Mouse (Mus musculus) c-Kit-positive CD71-negative TER-119-negative erythroid progenitor cells, embryonic 14.5 days (primary cell): ENCODE measurements around the gene Hoxb9.

Source experiments
- DNase-seq: peaks from one replicate; pipeline ENCODE4 v3.0.0-alpha.2; 2013; ENCODE audit warnings: low read depth

Gene Hoxb9

DNA sequence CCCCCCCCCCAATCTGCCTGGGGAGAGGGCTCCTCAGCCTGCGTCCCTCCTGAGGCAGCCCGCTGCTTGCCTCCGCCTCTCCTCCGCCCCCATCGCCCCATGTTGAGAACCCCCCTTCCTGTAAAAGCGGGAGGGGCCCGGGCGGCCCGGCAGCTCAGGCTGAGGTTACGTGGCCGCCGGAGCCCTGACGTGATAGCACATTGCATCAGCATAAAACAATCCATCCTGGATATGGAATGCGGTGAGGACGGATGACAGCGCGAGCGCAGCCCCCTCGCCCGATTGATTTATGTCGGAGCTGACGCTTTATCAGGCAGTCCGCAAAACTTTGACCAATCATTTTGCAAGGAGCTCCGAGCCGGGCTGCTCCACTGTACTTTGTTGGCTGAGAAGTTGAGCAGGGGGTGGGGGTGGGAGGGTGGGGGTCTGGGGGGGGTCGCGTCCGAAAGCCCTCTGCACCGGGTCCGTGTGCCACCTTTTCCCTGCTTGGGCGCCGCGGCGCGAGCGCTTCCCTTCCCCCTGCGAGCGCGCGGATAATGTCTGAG, at the start of gene Hoxb9:
Gene Hoxb9 (plus strand): TSS at position 462 of the 545 bp plus-strand sequence.
- DNase-seq, result no peak

DNA sequence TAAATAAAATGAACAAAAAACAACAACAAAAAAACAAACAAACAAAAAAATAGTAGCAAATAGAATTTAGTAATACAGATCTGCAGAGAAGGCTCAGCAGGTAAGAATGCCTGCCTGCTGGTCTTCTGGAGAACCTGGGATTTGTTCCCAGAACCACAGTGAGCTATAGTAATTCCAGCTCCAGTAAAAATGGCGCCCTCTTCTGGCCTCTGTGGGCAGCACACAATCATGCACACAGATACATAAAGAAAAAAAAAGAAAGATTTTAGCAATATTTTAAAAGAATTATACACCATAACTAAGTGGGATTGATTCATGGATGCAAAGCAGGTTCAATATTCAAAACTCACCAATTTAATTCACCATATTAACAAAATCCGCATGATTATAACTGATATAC, 47.4 kb upstream of the Hoxb9 start:
- DNase-seq, result no peak

DNA sequence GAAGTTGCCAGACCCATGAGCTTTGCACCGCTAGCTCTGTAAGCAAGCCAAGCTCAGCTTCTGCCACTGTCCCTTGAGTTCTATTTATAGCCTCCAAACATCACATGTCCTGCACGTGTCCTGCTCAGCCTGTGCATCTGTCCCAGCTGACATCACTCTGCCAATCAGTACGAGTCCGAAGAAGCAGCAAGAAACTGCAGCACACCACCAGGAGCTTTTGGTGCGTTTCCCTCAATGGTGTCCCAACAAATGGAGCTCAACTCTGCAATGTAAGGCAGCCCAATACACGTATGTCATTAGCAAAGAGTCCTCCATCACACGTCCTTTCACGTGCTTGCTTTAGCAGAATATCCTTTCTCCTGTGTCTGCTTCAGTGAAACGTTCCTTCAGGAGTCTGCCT, 43.6 kb upstream of the Hoxb9 start:
- no peak for DNase-seq

DNA sequence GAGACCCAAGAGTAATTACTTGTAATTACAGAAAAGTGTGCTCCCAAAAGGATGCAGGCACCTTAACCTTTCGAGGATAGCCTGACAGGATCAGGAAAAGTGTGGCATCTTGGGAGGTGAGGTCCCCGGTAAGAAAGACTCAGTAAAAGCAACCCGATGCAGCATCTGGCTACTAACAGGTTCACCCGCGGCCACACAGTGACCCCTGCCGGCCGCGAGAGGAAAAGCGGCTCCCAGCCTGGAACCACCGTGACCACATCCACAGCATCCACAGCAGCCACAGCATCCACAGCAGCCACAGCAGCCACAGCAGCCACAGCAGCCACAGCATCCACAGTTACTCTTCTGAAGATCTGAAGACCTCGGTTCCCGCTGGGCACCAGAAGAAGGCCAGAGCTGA, 36.4 kb upstream of the Hoxb9 start:
- no peak for DNase-seq

DNA sequence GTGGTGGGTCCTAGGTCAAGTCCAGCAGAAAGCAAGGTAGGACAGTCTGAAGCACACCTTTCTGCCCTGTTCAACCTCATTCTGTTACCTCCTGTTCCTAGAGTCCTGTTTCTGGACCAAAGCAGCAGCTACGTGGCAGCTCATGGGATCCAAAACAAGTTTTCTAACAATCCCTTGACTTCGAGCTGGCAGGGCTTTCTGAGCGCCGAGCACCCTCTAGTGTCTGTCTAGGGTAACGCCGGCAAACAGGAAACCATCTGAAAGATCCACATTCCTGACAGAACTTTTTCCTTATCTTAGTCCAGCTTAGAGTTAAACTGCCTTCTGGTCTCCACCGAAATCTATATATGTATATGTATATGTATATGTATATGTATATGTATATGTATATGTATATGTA, 31.0 kb upstream of the Hoxb9 start:
- DNase-seq, result no peak

DNA sequence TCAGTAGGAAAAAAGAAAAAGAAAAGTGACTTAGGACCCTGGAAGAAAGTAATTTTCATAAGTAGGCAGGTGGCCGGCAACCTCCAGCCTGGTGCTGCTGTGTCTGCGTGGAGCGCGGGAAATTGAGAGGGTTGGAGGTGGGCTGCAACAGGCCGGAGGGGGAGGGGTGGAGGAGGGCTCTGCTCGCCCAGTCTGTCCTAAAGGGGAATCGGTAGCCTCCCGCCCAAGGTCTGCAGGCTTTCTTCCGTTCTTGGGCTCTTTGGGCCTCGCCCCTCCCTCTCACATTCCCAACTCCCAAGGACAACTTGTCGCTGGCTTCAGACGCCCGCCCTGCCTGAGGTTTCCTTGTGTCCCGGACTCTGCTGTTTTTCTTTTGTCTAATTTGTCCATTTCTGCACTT, 20.4 kb upstream of the Hoxb9 start:
- no peak for DNase-seq

DNA sequence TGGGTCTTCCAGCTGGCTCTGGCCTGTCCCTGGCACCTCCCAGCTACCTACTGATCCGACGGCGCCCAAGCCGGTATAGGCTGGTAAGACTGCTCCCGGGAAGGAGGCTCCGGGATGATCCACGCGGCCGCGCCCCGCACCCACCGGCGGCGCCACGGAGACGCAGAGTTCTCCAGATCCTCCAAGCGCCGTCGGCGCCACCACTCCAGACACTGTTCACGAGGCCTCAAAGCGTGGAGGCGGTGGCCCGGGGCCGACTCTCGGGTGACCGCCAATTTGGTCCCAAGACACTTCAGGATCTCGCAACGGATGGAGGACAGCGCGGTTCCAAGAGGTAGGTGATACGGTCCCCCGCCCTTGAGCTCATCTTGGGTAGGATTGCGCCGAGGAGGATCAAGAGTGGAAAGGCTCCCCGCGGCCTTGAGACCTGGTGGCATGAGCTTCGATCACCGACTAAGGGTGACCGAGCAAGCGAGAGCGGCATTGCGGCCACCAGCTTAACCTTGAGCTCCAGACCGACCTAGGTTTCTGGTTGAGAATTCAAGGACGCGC, 19.7 kb upstream of the Hoxb9 start:
- no peak for DNase-seq

DNA sequence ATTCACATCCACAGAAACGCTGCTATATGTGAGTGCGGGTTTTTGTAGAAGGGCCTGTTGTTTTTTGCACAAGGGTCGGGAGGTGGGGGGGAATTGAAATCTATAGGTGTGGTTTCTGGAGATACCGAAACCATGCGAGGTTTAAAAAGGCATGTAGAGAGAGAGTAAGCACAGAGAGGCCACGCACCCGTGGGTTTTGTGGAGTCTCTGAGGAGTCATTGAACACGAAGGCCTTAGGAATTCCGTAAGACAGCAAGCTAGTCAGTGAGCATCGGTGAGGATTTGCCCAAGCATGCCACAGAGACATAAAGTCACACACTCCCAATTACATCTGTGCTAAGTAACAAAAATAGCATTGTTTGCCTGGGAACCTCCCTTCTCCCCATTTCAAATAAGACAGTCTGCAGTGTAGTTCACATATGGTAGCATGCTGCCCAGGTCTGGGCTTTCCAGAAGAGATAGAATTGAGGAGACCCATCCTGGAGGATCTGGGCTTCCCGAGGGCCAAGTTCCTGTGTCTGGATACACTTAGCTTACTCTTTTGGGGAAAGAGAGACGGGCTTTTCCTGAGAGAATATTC, 18.6 kb upstream of the Hoxb9 start:
- DNase-seq, result no peak

DNA sequence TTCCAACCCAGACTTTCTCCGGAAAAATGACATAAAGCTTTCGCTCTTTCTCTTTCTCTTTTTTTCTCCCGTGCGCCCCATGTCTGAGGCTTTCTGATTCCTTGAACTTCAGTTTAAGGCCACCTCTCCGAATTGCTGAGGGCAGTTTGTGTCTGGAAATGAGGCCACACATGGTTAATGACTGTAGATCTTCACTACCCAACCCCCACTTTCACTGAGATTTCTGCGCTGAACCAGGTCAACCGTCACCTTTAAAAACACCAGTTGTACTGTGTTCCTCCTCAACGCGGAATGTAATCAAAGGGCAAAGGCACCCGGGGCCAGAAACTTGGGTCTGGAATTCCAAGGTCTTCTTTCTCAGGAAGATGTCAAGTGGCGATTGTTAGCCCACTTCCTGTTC, 17.0 kb upstream of the Hoxb9 start:
- DNase-seq, result no peak

DNA sequence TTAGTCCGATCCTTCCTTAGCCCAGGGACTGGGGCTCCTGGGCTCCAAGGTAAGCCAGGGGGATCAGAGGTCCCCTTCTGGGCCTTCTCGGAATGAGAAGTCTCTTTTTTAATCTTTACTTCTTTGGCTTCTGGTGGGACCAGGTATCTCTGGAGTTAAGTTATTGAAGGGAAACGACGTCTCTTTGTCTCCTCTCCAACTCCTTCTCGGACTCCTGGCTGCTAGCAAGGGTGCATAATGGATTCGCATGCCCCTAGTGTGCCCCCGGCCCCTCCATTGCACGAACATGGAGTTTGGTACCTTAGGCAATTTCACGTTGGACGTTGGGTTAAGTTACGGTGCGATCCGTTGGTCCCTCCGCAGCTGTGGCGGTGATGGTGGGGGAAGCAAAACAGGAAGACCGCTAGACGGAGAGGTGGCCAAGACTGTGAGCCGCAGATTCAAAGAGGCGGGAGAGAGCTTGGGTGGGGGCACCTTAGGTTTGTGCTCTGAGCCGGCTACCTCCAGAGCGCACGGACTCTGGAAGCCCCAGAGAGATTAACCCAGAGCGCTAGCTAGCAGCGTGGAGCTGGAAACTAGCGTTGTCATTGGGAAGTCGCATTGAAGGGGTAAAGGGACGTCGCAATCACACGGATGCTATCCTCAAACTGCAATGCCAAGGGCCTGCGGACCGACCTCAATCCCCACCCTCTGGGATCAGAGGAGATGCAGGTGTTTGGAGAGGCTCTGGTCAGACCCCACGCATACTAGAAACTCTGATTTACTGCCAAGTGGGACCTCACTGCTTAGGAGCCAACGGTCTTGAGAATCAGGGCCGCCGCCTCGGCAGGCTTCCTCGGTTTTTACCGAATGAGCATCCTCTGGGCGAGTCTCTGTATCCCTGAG, 15.9 kb upstream of the Hoxb9 start:
- DNase-seq, result no peak

DNA sequence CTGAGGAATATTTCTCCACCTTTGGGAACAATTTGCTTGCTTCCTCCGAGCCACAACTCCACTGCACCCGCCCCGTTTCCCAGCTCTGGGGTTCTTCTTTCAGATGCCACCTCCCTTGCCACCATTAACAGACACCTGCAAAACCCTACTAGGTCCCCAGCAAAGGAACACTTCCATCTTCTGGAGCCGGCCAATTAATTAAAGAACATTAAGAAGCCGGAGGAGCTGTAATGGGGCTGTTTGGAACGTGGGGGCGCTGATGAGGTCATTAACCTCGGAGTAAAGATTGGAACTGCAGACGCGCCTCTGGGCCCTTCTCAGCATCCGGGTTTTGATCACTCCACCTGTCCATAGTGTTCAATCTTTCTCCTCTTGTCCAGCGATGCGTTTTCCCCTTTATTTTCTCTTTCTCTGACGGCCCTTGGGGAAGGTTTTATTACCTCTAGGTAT, 15.2 kb upstream of the Hoxb9 start:
- DNase-seq, result no peak

DNA sequence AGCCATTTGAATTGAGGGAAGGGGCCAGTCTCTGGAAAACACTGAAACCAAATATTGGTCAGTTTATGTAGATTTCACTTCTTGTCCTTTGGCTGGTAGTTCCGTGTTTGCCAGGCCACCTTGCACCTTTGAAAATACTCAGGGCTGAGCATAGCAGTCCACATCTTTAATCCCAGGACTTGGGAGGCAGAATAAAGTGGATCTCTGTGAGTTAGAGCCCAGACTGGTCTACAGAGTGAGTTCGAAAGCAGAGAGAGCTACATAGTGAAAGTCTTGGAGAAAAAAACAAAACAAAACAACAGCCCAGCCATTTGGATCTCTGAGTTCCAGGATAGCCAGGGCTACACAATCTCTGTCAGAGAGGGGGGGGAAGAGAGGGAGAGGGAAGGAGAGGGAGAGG, 14.1 kb upstream of the Hoxb9 start:
- DNase-seq, result no peak

DNA sequence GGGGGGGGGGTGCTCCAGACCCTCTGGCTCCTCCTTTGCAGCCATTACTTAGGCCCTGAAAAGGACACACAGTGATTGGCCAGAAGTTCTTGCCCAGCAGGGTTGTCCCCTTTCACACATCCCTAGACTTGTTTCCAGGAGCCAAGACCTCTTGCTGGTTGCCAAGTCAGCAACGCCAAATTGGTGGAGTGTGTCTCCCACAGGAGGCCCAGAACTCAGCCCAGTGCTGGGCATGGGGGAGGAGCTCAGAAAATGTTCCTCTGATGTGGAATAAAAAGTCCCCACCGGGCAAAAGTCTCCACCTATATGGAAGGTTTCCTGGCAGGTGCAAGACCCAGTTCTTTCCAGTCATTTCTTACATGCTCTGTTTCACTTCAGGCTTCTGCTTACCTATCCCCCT, 12.2 kb upstream of the Hoxb9 start:
- DNase-seq, result no peak

DNA sequence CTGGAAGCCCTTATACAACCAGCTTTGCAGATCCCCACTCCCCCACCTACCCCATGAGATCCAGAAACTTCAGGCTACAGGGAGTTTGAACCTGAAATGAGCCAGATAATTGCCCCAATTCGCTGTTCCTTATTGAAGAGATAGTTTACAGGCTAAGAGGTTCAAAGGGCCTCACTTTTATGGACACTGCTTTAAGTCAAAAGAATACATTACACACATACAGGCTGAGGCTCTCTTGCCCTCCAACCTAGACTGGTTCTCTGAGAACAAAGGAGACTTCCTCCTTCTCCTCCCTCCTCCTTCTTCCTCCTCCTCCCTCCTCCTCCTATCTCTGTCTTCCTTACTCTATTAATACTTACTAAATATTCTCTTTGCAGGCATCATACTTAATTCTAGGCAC, 11.7 kb upstream of the Hoxb9 start:
- no peak for DNase-seq

DNA sequence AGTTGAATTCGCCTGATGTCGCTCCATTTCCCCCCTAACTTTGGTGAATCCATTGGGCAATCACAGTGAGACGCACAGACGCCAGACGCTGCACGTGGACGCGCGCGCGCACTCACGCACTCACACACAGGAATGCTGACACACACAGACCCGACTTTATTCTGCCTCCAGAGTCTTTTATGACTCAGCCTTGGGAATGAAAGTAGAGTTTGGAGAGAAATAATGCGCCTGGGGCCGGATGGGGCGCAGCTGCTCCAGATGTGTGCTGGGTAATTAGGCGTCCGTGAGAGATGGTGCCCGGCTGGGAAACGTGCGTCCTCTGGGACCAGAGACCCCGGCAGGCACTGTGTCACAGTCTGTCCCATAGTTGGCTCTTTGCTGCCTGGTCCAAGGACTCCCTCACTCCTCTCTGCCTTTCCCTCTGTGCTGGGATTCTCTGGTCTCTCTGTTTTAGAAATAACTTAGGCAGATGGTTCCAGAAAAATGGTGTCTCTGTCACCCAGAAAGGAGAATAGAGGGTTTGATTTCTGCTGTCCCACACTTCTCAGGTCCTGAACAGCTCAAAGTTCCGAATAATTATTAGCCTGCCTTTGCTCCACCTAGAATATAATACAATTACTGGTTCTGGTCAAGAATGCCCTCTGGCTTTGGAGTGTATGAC, 10.8 kb upstream of the Hoxb9 start:
- DNase-seq, result no peak

DNA sequence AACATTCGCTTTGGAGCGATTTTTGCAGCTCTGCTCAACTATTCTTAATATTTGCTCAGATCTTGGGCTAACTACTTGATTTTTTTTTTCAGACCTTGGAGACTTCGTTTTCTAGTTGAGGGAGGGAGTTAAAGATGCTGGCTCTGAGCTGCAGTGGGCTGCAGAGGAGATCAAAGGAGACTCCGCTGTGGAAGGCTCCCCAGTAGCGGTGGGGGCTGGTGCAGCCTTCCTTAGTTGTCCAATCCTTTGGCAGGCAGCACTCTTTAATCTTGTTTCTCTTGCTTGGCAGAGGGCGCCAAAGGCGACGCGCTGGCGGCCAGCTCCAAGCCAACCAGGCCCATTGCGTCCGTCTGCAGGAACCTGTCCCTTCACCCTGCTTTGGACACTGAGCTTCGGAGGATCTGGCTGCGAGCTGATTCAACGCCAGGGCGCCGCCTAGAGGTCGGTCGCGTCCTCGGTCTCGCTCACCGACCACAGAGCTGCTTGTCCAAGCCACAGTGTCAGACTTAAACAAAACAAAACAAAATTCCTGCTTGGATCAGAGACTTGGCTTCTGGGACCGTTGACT, 9.8 kb upstream of the Hoxb9 start:
- DNase-seq, result peak; percentile 50

DNA sequence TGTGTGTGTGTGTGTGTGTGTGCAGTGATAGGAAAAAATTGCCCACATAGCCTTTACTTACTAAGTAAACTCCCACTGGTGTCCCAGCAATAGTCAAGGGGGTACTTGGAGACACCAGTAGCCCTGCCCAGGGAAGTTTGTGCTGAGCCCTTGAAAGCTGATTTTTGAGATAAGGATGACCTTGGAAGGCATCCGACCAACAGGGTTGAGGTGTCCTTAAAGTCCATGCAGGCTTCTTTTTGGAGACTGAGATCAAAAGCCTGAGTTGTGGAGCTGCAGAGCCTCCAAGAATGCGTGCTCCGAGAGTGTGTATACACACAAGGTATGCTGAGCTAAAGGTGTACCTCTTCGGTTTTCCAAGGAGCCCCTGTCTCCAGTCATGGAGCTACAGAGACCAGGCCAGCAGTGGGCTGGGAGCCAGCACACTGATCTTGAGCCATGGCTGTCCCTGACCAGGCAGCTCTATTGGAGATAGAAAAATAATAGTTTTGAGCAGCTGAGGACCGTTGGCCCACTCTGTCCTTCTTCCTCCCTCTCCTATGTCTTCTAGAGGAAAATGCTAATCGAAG, 8.9 kb upstream of the Hoxb9 start:
- DNase-seq, result no peak

DNA sequence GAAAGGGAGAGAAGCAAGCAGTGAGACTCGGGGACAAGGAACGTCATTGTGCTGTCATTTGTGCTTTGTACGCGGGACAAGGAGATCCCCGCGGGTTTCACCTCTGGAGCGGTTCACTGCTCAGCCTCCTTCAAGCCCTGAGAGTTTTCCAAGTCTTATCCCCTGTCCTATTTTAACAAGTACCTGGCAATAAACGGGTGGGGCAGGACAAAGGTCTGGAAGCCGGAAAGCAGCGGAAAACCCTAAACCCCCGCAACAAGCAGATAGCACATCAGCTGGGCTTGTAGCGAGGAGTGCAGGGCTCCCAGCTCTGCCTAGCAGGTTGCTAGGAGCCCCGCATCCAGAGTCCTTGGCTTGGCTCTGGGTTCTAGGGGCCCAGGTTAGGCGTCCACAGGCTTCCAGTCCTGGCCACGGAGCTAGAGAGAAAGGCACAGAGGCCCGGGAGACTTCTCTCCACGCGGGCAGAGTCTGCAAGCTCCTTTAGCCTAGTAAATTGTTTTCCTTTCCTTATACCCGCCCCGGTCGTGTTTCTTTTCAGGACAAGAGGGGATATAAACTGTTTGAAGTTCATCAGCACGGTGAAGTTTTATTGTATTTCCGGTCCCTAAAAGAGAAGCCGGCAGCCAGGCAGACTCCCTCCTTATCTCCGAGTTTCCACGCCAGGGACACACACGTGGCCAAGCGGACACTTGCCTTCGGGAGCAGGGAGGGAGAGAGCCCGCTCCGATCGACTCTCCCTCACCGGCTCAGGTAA, 7.4 kb upstream of the Hoxb9 start:
- no peak for DNase-seq

DNA sequence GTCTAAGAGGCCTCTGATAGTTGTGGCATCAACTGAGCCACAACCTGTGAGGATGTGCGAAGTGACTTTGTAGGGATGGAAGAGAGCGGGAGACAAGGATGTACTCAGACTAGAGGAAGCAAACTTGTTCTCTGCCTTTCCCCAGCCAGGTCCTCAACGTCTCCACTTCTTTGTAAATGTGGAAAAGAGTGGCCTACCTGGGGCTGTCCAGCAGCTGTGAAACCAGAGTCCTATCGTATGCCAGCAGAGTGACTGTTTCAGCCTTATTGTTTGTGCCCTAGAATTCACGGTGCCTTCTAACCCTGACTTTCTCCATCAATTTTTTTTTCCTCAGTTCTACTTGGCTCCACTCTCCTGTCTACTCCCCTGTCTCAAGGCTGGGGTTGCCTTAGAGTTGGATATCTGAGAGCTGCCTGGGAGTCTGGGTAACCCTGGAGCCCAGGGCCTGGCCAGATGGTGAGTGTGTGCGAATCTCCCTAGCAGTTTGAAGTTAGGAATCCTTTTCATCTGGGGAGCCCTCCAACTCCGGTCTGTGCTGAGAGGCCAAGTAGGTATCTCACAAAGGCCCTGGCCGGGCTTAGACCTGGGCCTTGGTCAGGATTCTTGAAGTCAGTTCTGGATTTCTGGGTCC, 6.8 kb upstream of the Hoxb9 start:
- no peak for DNase-seq

DNA sequence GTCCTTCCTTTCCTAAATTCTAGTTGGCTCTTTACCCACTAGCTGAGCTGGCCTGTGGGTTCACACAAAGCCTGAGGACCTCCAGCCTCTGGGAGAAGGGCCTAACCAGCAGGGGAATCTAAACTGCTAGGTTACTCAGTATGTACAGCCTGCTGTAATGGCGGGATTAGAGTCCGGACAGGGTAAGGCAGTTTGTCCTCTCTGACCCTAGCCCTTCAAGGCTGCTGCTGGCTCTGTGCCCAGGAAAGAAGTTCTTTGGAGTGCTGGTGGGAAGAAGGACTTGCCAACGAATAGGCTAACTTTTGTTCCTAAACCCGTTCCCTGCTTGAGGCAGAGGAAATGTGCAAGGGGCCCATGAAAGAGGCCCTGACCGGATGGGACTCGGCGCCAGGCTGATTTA, 5.3 kb upstream of the Hoxb9 start:
- DNase-seq, result no peak
